Mouse (Mus musculus): ENCODE data around the gene Pde10a.

Pde10a gene

GRCm38 (mm10) chr17:8525971-8526740 lies 984 bp downstream of the Pde10a start:
- peak; percentile 25 for DNase-seq (ENCODE audit: low spot score)

GRCm38 (mm10) chr17:8526815-8527261 lies 1.7 kb downstream of the Pde10a start:
- DNase-seq (ENCODE audit: low spot score) = no peak

- DNase-seq (ENCODE audit: low spot score) = no peak
These were observed 3.5 kb downstream of the Pde10a start for GRCm38 (mm10) chr17:8528641-8529040.

DNA sequence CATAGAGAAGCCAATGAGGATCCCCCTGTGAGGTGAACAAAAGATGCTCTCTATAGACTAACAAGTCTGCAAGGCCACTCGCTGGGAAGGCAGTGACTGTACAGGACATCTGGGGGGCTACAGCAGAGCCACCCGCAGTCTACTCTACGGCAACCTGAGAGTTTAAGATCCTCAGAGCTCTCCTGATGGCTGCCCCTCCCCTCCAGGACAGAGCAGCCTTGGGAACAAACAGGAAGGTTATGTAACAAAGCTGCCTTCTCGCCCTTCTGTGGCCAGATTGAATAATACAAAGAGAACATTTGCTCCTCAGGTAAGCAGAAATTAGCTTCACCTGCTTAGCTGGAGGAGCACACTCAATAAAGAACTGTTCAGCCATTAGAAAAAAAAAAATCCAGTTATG lies 7.4 kb downstream of the Pde10a start:
- DNase-seq (ENCODE audit: low spot score) = no peak

DNA sequence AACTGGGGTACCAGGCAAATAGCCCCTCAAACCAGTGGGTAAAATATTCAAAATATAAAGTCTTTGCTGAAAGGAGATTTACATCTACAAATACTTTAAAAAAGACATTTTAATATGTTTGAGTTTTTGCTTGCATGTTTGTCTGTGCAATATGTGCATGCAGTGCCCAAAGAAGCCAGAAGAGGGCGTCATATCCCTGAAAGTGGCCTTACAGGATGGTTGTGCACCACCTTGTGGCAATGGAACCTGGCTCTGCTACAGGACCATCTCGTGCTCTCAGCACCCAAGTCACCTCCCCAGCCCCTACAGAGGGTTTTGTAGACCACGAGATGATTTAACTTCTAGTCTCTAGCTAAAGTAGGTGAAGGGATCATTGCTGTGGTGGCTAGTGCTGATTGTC lies 8.7 kb downstream of the Pde10a start:
- peak; percentile 8 for DNase-seq (ENCODE audit: low spot score)

- DNase-seq (ENCODE audit: low spot score) = no peak
These were observed 11.3 kb downstream of the Pde10a start for GRCm38 (mm10) chr17:8536522-8536921.

- no peak for DNase-seq (ENCODE audit: low spot score)
These were observed 12.9 kb downstream of the Pde10a start for GRCm38 (mm10) chr17:8538102-8538501.

DNA sequence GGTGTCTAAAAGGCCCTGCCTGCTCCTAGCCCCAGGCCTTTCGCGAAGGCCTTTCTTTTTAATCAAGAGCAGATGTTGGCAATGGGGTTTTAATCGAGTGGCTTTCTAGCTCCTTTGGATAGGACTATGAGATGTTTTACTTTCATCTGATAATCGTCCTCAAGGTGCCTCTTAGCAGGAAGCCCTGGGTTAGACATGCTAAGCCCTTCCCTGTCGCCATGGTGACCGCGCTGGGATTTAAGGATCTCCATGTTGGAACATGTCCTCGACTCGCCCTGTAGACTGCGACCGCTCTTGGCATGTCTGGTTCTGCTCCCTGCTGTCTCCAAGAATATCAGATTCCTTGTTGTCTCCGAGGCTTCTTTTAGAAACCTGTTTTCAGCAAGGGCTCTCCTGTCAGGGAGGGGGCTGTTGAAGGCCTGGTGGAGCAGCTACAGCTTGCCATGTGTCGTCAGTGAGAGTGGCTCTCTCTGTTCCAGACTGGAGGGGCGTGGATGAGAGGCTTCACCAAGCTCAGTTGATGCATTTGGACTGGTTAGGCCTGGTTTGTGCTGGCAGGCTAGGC lies 16.9 kb downstream of the Pde10a start:
- peak; percentile 68 for DNase-seq (ENCODE audit: low spot score)

- DNase-seq (ENCODE audit: low spot score) = no peak
These were observed 21.2 kb downstream of the Pde10a start for GRCm38 (mm10) chr17:8546366-8546765.

GRCm38 (mm10) chr17:8548733-8549132 lies 23.6 kb downstream of the Pde10a start:
- DNase-seq (ENCODE audit: low spot score) = no peak

GRCm38 (mm10) chr17:8551641-8552040 lies 26.5 kb downstream of the Pde10a start:
- DNase-seq (ENCODE audit: low spot score) = no peak

- DNase-seq (ENCODE audit: low spot score) = no peak
These were observed 27.3 kb downstream of the Pde10a start for GRCm38 (mm10) chr17:8552346-8553035.

GRCm38 (mm10) chr17:8553601-8554000 lies 28.4 kb downstream of the Pde10a start:
- no peak for DNase-seq (ENCODE audit: low spot score)

DNA sequence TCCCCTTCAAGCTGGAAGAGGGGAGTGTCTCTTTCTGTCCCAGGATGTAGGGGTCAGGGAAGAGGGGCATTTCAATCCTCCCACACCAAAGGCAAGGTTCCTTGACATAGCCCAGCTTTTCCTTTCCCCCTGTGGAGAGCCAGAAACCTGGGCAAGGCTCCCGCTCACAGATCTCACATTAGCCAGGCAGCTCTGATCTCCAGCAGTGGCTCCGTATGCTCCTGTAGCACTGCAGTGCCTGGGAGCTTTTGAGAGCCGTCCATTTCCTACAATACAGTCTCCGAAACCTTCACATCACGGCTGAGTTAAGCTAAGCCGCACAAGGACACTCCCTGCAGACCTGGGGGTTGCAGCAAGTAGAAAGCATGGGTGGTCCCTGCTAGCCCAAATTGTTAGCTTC lies 29.0 kb downstream of the Pde10a start:
- DNase-seq (ENCODE audit: low spot score) = no peak

DNA sequence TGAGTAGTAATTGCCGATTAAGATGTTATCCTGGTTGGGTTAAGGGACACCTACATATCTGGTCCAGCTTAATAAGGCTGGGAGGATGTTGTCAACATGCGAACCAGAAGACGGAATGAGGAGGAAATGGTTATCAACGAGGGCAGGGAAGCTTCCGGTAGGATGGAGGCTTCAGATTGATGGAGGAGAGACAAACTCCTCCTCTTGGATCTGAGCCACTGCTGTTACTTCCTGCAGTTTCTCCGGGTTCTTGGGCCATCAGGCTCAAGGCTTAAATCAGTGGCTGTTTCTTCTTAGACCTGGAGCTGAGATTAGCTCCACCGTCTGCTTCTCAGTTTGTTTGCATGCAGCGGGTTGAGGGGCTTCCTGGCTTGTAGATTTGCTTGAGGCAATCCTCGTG lies 30.6 kb downstream of the Pde10a start:
- no peak for DNase-seq (ENCODE audit: low spot score)

DNA sequence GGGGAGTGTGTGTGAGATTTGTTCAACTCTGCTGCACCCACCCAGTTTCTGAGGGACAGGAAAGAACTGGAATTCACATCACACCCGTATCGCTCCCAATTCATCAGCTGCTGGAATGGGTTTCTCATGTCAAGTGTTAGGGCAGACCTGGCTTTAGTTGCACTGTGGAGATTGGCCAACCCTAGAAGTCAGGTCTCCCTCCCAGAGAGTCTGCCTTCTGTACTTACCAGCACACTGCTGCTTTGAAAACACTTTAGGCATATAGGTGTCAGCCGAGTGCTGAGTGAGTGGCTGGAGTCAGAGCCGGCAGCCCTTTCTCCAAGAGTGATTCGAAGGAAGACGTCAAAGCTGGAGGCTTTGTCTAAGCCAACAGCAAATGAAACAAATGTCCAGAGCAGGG lies 31.1 kb downstream of the Pde10a start:
- no peak for DNase-seq (ENCODE audit: low spot score)

DNA sequence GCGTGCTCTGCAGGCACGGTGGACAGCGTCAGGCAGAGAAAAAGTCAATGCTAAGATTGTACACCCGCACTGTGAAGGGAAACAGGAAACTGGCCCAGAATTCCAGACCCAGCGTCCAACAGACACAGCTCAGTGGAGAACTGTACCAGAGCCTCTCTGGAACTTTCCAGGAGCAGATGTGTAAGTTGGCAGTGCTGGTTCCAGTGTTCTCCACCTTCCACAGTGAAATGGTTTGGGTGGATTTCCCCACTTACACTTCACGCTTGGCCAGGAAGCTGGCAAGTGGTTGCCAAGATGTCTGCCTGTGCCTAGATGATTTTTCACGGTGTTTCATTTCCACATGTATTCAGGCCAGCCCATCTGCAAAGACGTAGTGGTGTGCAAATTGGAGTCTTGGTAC lies 32.8 kb downstream of the Pde10a start:
- DNase-seq (ENCODE audit: low spot score) = no peak

- DNase-seq (ENCODE audit: low spot score) = no peak
These were observed 37.1 kb downstream of the Pde10a start for GRCm38 (mm10) chr17:8562101-8562885.

DNA sequence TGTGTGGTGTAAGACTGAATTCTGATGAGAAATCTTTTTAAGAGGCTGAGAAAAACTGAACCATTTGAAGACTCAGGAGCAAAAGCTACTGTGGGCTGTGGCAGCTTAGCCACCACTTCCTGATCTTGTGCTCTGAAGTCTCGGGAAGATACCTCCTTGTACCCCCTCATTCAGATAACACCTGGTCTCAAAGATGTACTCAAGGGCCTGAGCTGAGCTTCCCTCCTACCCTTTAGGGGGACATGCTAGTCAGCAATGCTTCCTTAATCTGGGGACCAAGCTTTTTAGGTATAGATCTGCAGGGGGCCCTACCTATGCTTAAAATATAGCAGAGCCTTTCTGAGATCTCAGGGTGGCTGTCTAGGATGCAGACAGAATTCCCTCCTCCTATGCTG lies 37.7 kb downstream of the Pde10a start:
- DNase-seq (ENCODE audit: low spot score) = no peak

DNA sequence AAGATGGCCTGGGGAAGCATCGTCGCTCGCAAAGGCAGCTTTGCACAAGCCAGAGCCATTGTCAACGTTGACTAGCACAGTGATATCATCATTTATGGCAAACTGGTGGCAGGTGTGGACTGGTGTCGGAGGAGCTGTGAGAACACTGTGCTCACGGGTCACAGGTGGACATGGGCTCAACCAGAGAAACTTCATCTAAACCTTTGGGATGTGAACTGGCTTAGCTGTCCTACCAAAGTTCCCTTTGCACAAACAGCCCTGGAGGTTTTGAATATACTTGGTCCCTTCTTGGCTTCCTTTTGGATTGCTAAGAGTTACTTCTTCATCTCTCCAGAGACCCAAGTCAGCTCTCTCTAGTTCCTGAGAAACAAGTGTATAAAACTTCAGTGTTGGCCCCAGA lies 41.7 kb downstream of the Pde10a start, which contains the start of gene Gm17087:
Gene Gm17087 (minus strand): TSS at position 101 of the 400 bp plus-strand sequence.
- DNase-seq (ENCODE audit: low spot score) = no peak

GRCm38 (mm10) chr17:8573542-8574260 lies 48.5 kb downstream of the Pde10a start:
- DNase-seq (ENCODE audit: low spot score) = no peak

DNA sequence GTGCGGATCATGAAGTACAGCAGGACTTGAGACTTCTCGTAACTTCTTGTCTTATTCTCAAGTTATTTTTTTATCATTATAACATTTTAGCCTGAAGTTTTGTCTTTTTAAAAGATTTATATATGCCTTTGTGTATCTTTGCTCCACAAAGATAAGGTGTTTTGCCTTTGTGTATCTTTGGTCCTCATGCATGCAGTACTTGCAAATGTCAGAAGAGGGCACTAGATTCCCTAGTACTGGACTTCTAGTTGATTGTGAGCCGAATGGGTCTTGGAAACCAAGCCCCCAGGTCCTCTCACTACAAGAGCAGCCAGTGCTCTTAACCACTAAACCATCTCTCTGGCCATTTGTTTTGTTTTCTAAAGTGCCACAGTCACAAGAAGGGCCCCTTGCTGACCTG lies 55.2 kb downstream of the Pde10a start:
- peak; percentile 53 for DNase-seq (ENCODE audit: low spot score)

All from embryo, embryonic 10 days (tissue).